Mouse (Mus musculus) MEL (cell line): Measurements from ENCODE around the gene St6galnac3.

Experiments
- GABPA ChIP-seq: IDR thresholded peaks from 2 replicates; pipeline ENCODE4 v1.6.1; 2012; ENCODE audit warnings: low read depth, mild to moderate bottlenecking, inconsistent platforms, low read length, improper control_type of control experiment, moderate library complexity
- RAD21 ChIP-seq: IDR thresholded peaks from 2 replicates; pipeline ENCODE4 v1.6.1; 2011; ENCODE audit warnings: mild to moderate bottlenecking, low read depth, low read length, improper control_type of control experiment
- SMC3 ChIP-seq: IDR thresholded peaks from 2 replicates; pipeline ENCODE4 v1.6.1; 2011; ENCODE audit warnings: low read depth, low read length, improper control_type of control experiment
- TCF12 ChIP-seq: IDR thresholded peaks from 2 replicates; pipeline ENCODE4 v1.6.1; 2014; ENCODE audit warnings: low read depth, mild to moderate bottlenecking, inconsistent platforms, low read length, improper control_type of control experiment, moderate library complexity
- USF1 ChIP-seq: IDR thresholded peaks from 2 replicates; pipeline ENCODE4 v1.6.1; 2014; ENCODE audit warnings: low read depth, mild to moderate bottlenecking, inconsistent platforms, low read length, improper control_type of control experiment, moderate library complexity

GRCm38 (mm10) chr3:153406220-153406619 lies 318.8 kb downstream of the St6galnac3 start:
- TF ChIP-seq USF1: no peak
- no peak for TF ChIP-seq SMC3
- TF ChIP-seq GABPA: no peak
- TF ChIP-seq TCF12: no peak
- TF ChIP-seq RAD21: no peak
